Mouse (Mus musculus) CH12.LX (cell line): Measurements from ENCODE around the gene Mroh2a. TPM values are rescaled to one million over a fixed set of nuclear protein-coding genes. Genes with fewer than 3 reads are reported as not detected.

Experiments
- DNase-seq: peaks from one replicate; pipeline ENCODE4 v3.0.0-alpha.2; 2013; ENCODE audit errors: extremely low read depth
- H3K27ac ChIP-seq: 2 replicates; pipeline ENCODE4 v1.5.1; 2012; ENCODE audit warnings: low read depth, mild to moderate bottlenecking, control low read depth, moderate library complexity; ENCODE audit not compliant: insufficient read depth
- H3K27me3 ChIP-seq: replicated peaks from 2 replicates; pipeline ENCODE3; 2012; ENCODE audit warnings: inconsistent platforms
- H3K36me3 ChIP-seq, 2 experiments: replicated peaks in 1 of 2; 2 replicates each; pipeline versions ENCODE3 to v1.6.1; 2012; ENCODE audit warnings: inconsistent platforms in 1 of 2, low read length in 1 of 2, mild to moderate bottlenecking in 1 of 2, mixed read lengths in 1 of 2, moderate library complexity in 1 of 2; ENCODE audit not compliant: control insufficient read depth in 1 of 2, insufficient read depth in 1 of 2
- H3K4me1 ChIP-seq, 2 experiments: 2 replicates each; pipeline ENCODE4 v1.6.1; 2012; ENCODE audit warnings: inconsistent platforms in 1 of 2, moderate library complexity in 1 of 2; ENCODE audit not compliant: insufficient read depth in 2 of 2, control insufficient read depth in 1 of 2
- H3K4me2 ChIP-seq: 2 replicates; pipeline ENCODE4 v1.6.1; 2012; ENCODE audit warnings: low read depth, mild to moderate bottlenecking, control low read depth; ENCODE audit not compliant: poor library complexity, insufficient read depth, severe bottlenecking
- H3K4me3 ChIP-seq, 3 experiments: fragments of 150-350 bp in 1 of 3; sonication (generic) in 1 of 3; replicated peaks in 1 of 3; 2 replicates each; pipeline versions ENCODE3 to v1.5.1; 2011 to 2012; ENCODE audit warnings: low read depth in 2 of 3, low read length in 2 of 3, mild to moderate bottlenecking in 2 of 3, moderate library complexity in 2 of 3, control low read depth in 1 of 3, improper control_type of control experiment in 1 of 3, inconsistent platforms in 1 of 3, mixed read lengths in 1 of 3; ENCODE audit not compliant: poor library complexity in 1 of 3
- H3K79me2 ChIP-seq: replicated peaks from 2 replicates; pipeline ENCODE4 v1.6.1; 2012; ENCODE audit warnings: mild to moderate bottlenecking, moderate library complexity; ENCODE audit not compliant: control insufficient read depth, poor library complexity, insufficient read depth, severe bottlenecking; ENCODE audit errors: extremely low read depth
- H3K9ac ChIP-seq: 2 replicates; pipeline ENCODE4 v1.6.1; 2012; ENCODE audit warnings: low read depth, mild to moderate bottlenecking, control low read depth, moderate library complexity; ENCODE audit not compliant: insufficient read depth
- H3K9me3 ChIP-seq: replicated peaks from 2 replicates; pipeline ENCODE3; 2012; ENCODE audit warnings: low read length, inconsistent platforms, mixed read lengths
- CTCF ChIP-seq, 2 experiments: IDR thresholded peaks in 1 of 2; conservative IDR thresholded peaks in 1 of 2; 2 replicates each; pipeline ENCODE4 v1.5.1; 2011 to 2012; ENCODE audit warnings: low read depth in 2 of 2, low read length in 2 of 2, improper control_type of control experiment in 1 of 2, inconsistent platforms in 1 of 2, mild to moderate bottlenecking in 1 of 2, moderate library complexity in 1 of 2
- E2F4 ChIP-seq: IDR thresholded peaks from 2 replicates; pipeline ENCODE4 v1.6.1; 2011; ENCODE audit warnings: low read depth, low read length, improper control_type of control experiment; ENCODE audit not compliant: insufficient replicate concordance
- ETS1 ChIP-seq: conservative IDR thresholded peaks from 2 replicates; pipeline ENCODE4 v1.6.1; 2012; ENCODE audit warnings: low read depth, mild to moderate bottlenecking, inconsistent platforms, low read length, improper control_type of control experiment, moderate library complexity
- JUN ChIP-seq: IDR thresholded peaks from 2 replicates; pipeline ENCODE4 v1.6.1; 2011; ENCODE audit warnings: low read depth, mild to moderate bottlenecking, low read length, improper control_type of control experiment, moderate library complexity; ENCODE audit not compliant: insufficient read depth
- MAFK ChIP-seq: IDR thresholded peaks from 2 replicates; pipeline ENCODE4 v1.6.1; 2011; ENCODE audit warnings: low read length, improper control_type of control experiment; ENCODE audit not compliant: insufficient replicate concordance
- NELFE ChIP-seq: IDR thresholded peaks from 2 replicates; pipeline ENCODE4 v1.6.1; 2011; ENCODE audit warnings: low read depth, low read length, improper control_type of control experiment
- TCF12 ChIP-seq: IDR thresholded peaks from 2 replicates; pipeline ENCODE4 v1.6.1; 2014; ENCODE audit warnings: low read depth, mild to moderate bottlenecking, inconsistent platforms, low read length, improper control_type of control experiment
- UBTF ChIP-seq: IDR thresholded peaks from 2 replicates; pipeline ENCODE4 v1.6.1; 2012; ENCODE audit warnings: low read depth, mild to moderate bottlenecking, inconsistent platforms, low read length, improper control_type of control experiment, moderate library complexity
- USF2 ChIP-seq: conservative IDR thresholded peaks from 2 replicates; pipeline ENCODE4 v1.6.1; 2011; ENCODE audit warnings: low read depth, low read length, improper control_type of control experiment
- ZKSCAN1 ChIP-seq: IDR thresholded peaks from 2 replicates; pipeline ENCODE4 v1.6.1; 2012; ENCODE audit warnings: low read depth, inconsistent platforms, low read length, improper control_type of control experiment, borderline replicate concordance
- ZMIZ1 ChIP-seq: IDR thresholded peaks from 2 replicates; pipeline ENCODE4 v1.6.1; 2012; ENCODE audit warnings: low read depth, mild to moderate bottlenecking, inconsistent platforms, low read length, improper control_type of control experiment
- ZNF384 ChIP-seq: IDR thresholded peaks from 2 replicates; pipeline ENCODE4 v1.6.1; 2012; ENCODE audit warnings: low read depth, low read length, improper control_type of control experiment, inconsistent platforms
- dilution Hi-C: fragments of 300-500 bp; cut with MboI; formaldehyde crosslinking; loops from 2 replicates; pipeline ENCODE4 v1.14.3; 2020; ENCODE audit warnings: low sequenced_read_pairs; ENCODE audit not compliant: extremely low pct_unique_long_range_greater_than_20kb, extremely low pct_ligation_motif_present
- in situ Hi-C: fragments of 300-500 bp; cut with MboI; formaldehyde crosslinking; loops from 3 replicates; pipeline ENCODE4 v1.14.3; 2019; ENCODE audit warnings: low sequenced_read_pairs, low pct_ligation_motif_present, low pct_unique_long_range_greater_than_20kb, mixed read lengths
- polyA plus RNA-seq: library from polyadenylated mRNA; unstranded; fragments of >175 nt; gene quantifications from 2 replicates; pipeline ENCODE4 v1.2.1, GENCODE M21; 2012; ENCODE audit warnings: low read depth; ENCODE audit not compliant: insufficient read length
- total RNA-seq, 2 experiments: library from RNA; depleted of rRNA; stranded (reverse); fragments of 300-350 nt in 1 of 2; fragments of >200 nt in 1 of 2; gene quantifications; 2 replicates each; pipeline ENCODE4 v1.2.3; 2012 to 2014

The Mroh2a gene
- total and polyA plus RNA-seq, 3 experiments: 0.17 to 1.0 TPM; not detected in 1

GRCm38 (mm10) chr1:88280006-88280690 lies 53.4 kb downstream of the Mroh2a start:
- no peak for DNase-seq
- H3K4me2 ChIP-seq: no peak overlapping the region
- in situ Hi-C loops: loop anchor here (10.0 to 25.0 kb wide), 2 partner anchors 145 to 318 kb away; partner anchors contain the start of gene Ugt1a6a
- H3K27ac ChIP-seq: no peak overlapping the region
- peaks cover 19% of the 10 kb centered on the region for H3K79me2 ChIP-seq
- H3K27me3 ChIP-seq: peaks cover 55% of the 10 kb centered on the region
- peaks cover 18 to 40% of the 10 kb centered on the region in 2 experiments for H3K4me1 ChIP-seq
- no peak for TF ChIP-seq MAFK
- no peak for TF ChIP-seq ZKSCAN1
- TF ChIP-seq E2F4: 0 out of 2 replicates have a peak, but pooled peaks have one; percentile 10
- TF ChIP-seq NELFE: no peak
- TF ChIP-seq ZMIZ1: no peak
- no peak for TF ChIP-seq USF2
- TF ChIP-seq, all 38 proteins: peak for 1
- dilution Hi-C loops: no loop called here
- Histone ChIP-seq H3K9me3 (peaks cover 29% of the 10 kb centered on the region), H3K4me3 (no peak overlapping the region), H3K9ac (no peak overlapping the region), H3K36me3 (peaks cover 0 to 7% of the 10 kb centered on the region in 2 experiments)

- DNase-seq: no peak
- Histone ChIP-seq H3K4me2 (no peak overlapping the region), H3K4me1 (peaks cover 13 to 28% of the 10 kb centered on the region in 2 experiments), H3K9me3 (peaks cover 32% of the 10 kb centered on the region), H3K27me3 (peaks cover 76% of the 10 kb centered on the region), H3K27ac (no peak overlapping the region), H3K79me2 (no peaks in the 10 kb centered on the region), H3K9ac (no peak overlapping the region), H3K36me3 (no peaks in the 10 kb centered on the region), H3K4me3 (no peak overlapping the region)
- dilution Hi-C loops (no loop called here), in situ Hi-C loops (loop anchor here (10.0 to 25.0 kb wide), 2 partner anchors 148 to 320 kb away; partner anchors contain the start of gene Ugt1a6a)
- TF ChIP-seq CTCF (conservative IDR thresholded peaks at IDR 0.05 in 1 of 2, IDR thresholded peaks at IDR 0.05 in 1 of 2; ENCODE audit: low read depth in 2 of 2, low read length in 2 of 2): no peak
- TF ChIP-seq TCF12: no peak
- TF ChIP-seq JUN: no peak
- no peak for TF ChIP-seq ETS1
- no peak for TF ChIP-seq UBTF
- peak; percentile 90 for TF ChIP-seq ZNF384
- TF ChIP-seq, all 38 proteins: peak for 1
Observed at GRCm38 (mm10) chr1:88282301-88282700, 55.5 kb downstream of the Mroh2a start.
